Mouse (Mus musculus) CH12.LX (cell line): ENCODE measurements at regions not wholly inside any gene's neighbourhood (a gene's known extent, or its start where the extent isn't known, plus 50 kb on each side); places are given as distances from the start of the nearest gene placed in this dataset.

Experiments
- CHD1 ChIP-seq: IDR thresholded peaks from 2 replicates; pipeline ENCODE4 v1.6.1; 2012; ENCODE audit warnings: low read depth, low read length, improper control_type of control experiment, inconsistent platforms
- CTCF ChIP-seq, 2 experiments: IDR thresholded peaks in 1 of 2; conservative IDR thresholded peaks in 1 of 2; 2 replicates each; pipeline ENCODE4 v1.5.1; 2011 to 2012; ENCODE audit warnings: low read depth in 2 of 2, low read length in 2 of 2, improper control_type of control experiment in 1 of 2, inconsistent platforms in 1 of 2, mild to moderate bottlenecking in 1 of 2, moderate library complexity in 1 of 2
- ELF1 ChIP-seq: IDR thresholded peaks from 2 replicates; pipeline ENCODE4 v1.6.1; 2014; ENCODE audit warnings: low read depth, mild to moderate bottlenecking, inconsistent platforms, low read length, improper control_type of control experiment
- EP300 ChIP-seq: IDR thresholded peaks from 2 replicates; pipeline ENCODE4 v1.6.1; 2011; ENCODE audit warnings: low read length, improper control_type of control experiment
- GABPA ChIP-seq: IDR thresholded peaks from 2 replicates; pipeline ENCODE4 v1.6.1; 2012; ENCODE audit warnings: low read depth, low read length, improper control_type of control experiment, inconsistent platforms; ENCODE audit not compliant: insufficient replicate concordance
- MAFK ChIP-seq: IDR thresholded peaks from 2 replicates; pipeline ENCODE4 v1.6.1; 2011; ENCODE audit warnings: low read length, improper control_type of control experiment; ENCODE audit not compliant: insufficient replicate concordance
- NELFE ChIP-seq: IDR thresholded peaks from 2 replicates; pipeline ENCODE4 v1.6.1; 2011; ENCODE audit warnings: low read depth, low read length, improper control_type of control experiment
- NRF1 ChIP-seq: IDR thresholded peaks from 2 replicates; pipeline ENCODE4 v1.6.1; 2014; ENCODE audit warnings: low read depth, mild to moderate bottlenecking, inconsistent platforms, low read length, improper control_type of control experiment, moderate library complexity
- POLR2A ChIP-seq: IDR thresholded peaks from 2 replicates; pipeline ENCODE4 v1.6.1; 2011; ENCODE audit warnings: low read depth, mild to moderate bottlenecking, improper control_type of control experiment, low read length
- RCOR1 ChIP-seq: conservative IDR thresholded peaks from 2 replicates; pipeline ENCODE4 v1.6.1; 2012; ENCODE audit warnings: low read depth, mild to moderate bottlenecking, inconsistent platforms, low read length, improper control_type of control experiment
- SMC3 ChIP-seq: IDR thresholded peaks from 2 replicates; pipeline ENCODE4 v1.6.1; 2011; ENCODE audit warnings: low read depth, low read length, improper control_type of control experiment

DNA sequence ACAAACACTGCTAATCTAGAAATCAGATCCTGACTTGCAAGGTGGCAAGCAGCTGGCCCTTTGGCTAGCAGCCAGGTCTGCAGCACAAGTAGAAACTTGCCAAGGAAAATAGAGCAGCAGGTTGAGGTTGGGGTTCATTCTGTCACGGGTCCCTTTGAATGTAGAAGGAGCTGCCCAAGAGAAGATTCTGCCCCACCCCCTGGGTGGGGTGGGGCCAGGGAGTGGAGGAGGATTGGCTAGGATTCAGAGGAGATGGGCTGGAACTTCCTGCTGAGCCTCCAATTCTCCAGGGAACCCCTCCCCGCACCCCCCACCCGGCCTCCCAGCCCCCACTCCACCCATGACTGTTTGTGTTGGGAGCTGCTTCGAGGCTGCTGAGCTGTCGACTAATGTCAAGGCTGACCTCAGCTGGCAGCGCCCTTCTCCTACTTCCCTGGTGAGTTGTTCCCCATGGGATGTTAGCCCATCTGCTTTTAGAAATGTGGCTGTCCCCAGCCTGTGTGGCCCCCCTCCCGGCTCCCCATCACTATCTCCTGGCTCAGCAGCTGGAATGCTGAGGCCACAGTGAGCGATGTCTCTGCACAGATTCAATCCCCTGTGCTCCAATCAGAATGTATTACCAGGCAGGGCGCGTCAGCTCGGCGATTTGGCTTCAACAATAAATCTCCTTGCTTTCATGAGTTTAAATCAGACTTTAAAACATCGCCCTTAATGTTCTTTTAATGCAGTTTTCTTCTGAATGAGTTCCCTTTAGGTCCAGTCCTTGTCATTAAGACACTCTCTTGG lies 447.8 kb upstream of the Kif2a start:
- TF ChIP-seq CTCF (conservative IDR thresholded peaks at IDR 0.05 in 1 of 2, IDR thresholded peaks at IDR 0.05 in 1 of 2; ENCODE audit: low read depth in 2 of 2, low read length in 2 of 2) (no peak), NRF1 (no peak), SMC3 (no peak), POLR2A (no peak), EP300 (no peak), MAFK (no peak), ELF1 (no peak), GABPA (no peak), RCOR1 (no peak), NELFE (no peak), CHD1 (no peak)
